Mouse (Mus musculus): Measurements from ENCODE around the gene Tenm4.

Gene Tenm4

DNA sequence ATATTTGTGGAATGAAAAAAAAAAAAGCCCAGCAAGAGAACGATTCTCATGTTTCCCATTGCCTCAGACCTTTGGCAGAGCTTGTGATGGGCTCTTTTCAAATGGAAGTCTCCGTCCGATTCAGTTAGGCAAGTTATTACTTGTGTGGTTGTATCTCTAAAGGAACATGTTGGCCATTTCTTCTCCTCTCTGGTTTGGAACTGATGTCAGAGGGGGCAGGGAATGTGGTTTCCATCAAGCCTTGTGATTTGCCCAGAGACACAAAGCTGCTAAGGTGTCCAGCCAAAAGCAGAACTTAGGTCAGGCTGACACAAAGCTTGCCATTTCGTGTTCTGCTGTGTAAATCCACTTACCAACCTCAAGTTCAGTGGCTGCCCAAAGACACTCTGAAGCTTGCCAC, 10.7 kb downstream of the Tenm4 start:
- in situ Hi-C loops (cut with MboI; ENCODE audit: low pct_unique_long_range_greater_than_20kb in 1 of 2, low sequenced_read_pairs in 2 of 2, unreplicated experiment in 1 of 2): no loop called here

DNA sequence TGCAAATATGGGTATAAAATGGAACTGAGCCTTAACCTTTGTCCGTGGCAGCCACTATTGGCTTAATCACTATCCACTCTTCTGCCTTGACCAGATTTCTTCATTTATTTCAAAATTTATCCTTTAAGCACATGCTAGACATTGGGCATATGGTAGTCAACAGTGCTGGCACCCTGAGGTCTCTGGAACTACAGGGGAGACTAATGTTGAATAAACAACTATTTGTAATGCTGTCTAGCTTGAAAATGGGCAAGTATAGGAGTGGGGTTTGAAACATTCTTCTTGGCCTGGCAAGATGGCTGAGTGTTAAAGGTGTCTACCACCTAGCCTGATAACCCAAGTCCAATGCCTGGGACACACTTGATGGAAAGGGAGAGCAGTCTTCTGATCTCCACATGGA, 12.1 kb downstream of the Tenm4 start:
- in situ Hi-C loops (cut with MboI; ENCODE audit: low pct_unique_long_range_greater_than_20kb in 1 of 2, low sequenced_read_pairs in 2 of 2, unreplicated experiment in 1 of 2): no loop called here

DNA sequence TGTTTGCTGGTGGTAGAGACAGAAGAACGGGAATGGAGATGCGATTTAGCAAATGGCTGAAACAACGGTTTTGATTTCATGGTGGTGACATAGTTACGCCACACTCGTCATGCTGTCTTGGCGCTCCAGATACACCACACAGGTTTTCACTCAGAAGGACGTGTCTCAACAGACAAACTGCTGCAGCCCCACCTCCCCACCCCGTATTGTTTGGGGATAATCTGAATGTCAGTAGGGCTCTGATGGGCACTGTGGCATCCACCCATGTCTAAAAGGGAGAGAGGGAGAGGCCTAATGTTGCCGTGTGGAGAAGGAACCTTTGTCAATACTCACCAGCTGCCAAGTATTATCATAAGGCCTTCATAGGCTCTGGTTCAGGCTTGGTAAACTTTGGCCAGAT, 14.4 kb downstream of the Tenm4 start:
- in situ Hi-C loops (cut with MboI; ENCODE audit: low pct_unique_long_range_greater_than_20kb in 1 of 2, low sequenced_read_pairs in 2 of 2, unreplicated experiment in 1 of 2): no loop called here

DNA sequence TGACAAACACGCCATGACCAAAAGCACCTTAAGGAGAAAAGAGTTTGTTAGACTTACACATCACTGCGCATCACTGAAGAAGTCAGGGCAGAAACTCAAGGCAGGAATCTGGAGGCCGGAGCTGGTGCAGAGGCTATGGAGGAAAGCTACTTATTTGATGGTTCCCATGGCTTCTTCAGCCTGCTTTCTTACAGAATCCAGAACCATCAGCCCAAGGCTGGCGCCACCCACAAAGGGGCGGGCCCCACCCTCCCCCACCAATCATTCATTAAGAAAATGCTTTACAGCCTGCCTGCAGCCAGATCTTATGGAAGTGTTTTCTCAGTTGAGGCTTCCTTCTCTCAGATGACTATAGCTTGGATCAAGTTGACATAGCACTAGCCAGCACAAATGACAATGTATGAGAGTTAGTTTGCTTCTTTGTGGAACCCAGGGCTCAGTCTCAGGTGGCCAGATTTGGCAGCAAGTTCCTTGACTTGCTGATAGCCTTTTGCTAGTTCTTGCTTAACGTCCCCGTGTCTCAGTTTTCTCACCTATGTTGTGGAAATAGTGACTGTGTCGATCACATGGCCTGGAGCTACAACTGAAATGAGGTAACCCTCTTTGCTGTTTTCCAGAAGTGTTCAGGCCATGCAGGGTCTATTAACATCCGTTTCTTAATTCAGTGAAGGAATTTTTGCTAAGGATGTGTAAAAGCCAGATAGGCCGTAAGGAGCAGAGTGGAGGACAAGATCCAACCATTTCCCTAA, 32.9 kb downstream of the Tenm4 start:
- in situ Hi-C loops (cut with MboI; ENCODE audit: low pct_unique_long_range_greater_than_20kb in 1 of 2, low sequenced_read_pairs in 2 of 2, unreplicated experiment in 1 of 2): no loop called here

DNA sequence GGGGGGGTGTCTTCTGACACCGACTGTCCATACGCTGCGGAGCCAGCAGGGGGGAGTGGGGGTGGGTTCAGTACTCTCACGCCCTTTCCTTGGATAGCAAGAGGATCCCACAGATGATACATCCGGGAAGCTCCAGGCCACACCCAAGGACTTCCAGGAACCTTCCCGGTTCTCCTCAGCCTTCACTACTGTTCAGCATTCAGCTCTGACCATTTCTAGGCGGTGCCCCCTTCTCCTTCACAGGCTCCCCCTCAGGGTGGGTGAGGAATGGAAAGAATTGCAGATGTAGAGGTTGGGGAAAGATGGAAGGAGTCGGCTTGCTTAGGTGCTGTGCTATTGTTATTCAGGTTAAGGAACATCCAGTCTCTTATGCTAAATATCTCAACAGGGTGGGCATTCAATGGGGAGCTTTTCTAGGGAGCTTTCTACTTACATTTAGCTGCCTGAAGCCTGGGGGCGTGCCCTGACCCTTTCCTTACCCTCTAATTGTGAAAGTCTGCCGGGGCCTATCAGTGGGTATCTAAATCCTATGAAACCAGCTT, 33.8 kb downstream of the Tenm4 start:
- in situ Hi-C loops (cut with MboI; ENCODE audit: low pct_unique_long_range_greater_than_20kb in 1 of 2, low sequenced_read_pairs in 2 of 2, unreplicated experiment in 1 of 2): no loop called here

DNA sequence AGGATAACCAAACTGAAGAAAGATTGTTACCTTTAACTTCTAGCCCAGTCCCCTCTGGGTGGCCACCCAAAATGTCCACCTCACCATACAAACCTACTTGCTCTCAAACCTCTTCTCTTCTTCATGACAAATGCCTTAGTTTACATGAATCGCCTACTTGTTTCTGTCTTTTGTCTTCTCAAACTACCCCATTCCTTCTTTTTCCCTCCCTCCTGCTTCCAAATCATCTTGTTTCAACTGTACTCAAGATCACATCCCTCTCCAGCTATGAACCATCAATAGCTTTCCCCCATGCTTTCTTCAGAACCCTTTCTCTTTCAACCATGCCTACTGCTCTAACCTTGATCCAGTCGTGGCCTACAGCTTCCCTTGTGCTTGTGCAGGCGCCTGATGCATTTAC, 36.0 kb downstream of the Tenm4 start:
- in situ Hi-C loops (cut with MboI; ENCODE audit: low pct_unique_long_range_greater_than_20kb in 1 of 2, low sequenced_read_pairs in 2 of 2, unreplicated experiment in 1 of 2): no loop called here

DNA sequence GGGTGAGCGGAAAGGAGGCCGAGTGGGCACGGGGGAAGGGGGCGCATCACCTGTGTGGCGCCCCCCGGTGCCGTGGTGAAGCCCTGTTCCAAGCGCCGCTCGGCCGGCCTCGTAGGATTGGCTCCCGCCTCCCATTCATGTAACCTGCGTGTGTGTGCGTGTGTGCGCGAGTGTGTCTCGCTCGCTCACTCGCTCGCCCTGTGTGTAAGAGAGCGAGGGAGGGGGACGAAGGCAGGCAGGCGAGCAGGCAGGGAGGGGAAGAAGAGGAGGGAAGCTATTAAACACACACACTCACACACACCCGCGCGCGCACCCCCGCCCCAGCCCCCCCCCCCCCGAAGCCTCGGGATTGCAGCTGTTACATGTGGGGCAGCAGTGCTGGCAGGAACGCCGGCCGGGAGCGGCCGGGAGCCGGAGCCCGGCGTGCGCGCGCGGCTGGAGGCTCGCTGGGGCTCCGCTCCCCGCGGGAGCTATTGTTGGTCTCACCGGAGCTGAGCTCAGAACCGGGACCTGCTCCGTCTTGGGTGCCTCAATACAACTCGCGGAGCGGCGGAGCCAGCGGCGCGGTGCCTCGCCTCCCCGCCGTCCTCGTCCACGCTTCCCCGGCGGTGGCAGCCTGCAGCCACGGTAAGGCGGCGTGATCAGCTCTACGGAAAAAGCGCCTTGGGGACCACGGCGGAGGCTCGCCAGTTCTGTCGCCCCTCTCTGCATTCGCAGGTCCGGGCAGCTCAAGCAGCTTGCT, 38.9 kb downstream of the Tenm4 start:
- in situ Hi-C loops (cut with MboI; ENCODE audit: low pct_unique_long_range_greater_than_20kb in 1 of 2, low sequenced_read_pairs in 2 of 2, unreplicated experiment in 1 of 2): no loop called here

DNA sequence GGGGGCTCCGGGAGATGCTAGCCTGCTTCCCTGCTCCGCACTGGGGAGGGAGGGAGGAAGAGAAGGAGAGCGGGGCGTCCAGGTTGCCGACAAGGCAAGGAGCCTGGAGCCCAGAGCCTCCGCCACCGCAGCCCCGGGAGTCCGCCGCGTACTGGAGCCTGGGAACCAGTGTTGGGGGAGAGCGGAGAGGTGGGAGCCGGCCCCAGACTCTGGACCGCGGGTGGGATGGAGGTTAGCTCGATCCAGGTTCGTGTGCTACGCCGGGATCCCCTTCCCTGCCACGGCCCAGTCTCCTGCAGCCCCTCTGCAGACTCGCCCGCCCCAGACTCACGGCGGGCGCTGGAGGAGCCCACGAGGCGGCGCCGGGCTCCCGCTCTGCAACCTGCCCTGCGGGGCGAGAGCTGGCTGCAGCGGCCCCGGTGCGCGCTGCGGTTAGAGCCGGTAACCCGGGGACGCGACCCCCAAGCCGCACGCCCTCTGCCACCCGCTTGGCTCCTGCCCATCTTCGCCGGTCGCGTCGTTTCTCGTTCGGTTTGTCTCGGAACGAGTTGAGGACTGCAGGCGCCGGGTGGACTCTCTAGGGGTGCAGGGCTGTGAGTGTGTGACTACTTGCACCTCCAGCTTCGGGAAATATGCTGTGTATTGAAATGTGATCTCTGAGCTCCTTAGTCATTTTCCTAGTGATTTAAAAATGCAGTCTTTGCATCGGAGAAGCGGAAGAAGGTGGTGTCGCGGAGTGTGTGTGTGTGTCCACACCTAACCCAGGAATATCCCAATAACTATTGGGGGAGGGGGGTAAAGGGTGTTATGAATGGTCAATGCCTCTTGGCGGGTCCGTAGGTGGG, 39.7 kb downstream of the Tenm4 start:
- in situ Hi-C loops (cut with MboI; ENCODE audit: low pct_unique_long_range_greater_than_20kb in 1 of 2, low sequenced_read_pairs in 2 of 2, unreplicated experiment in 1 of 2): no loop called here

DNA sequence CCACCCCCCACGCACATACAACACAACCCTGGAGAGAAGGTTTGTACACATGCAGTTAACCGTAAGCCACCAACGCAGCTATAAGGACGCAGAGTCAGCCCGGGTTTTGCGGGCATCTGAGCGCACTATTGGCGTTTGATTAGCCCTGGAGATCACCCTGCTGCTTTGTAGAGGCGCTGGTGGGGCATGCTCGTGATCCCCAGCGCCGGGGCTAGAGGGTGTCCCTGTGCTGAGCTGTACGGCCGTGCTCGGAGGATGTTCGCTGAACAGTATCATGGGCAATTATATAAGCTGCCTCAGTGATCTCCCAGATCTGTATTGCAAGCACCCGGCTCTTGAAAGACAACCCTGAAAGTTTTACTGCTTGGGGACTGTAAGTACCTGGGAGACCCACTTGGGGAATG, 40.6 kb downstream of the Tenm4 start:
- in situ Hi-C loops (cut with MboI; ENCODE audit: low pct_unique_long_range_greater_than_20kb in 1 of 2, low sequenced_read_pairs in 2 of 2, unreplicated experiment in 1 of 2): no loop called here

DNA sequence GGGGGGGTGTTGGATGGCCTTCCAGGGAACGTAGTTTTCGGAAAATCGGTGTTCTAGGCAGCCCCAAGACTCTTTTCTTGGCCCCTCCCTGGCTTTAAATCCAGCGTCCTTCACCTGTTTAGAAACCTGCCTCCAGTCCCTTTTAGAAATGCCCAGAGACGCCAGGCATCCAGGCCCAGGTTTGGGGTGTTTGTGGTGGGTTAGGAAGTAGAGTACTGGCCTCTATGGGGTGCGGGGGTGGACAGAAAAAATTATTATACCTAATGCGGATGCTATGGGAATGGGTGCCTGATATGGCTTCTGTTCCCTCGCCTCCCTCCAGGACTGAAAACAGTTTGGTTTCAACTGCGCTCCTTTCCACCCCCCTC, 41.2 kb downstream of the Tenm4 start:
- in situ Hi-C loops (cut with MboI; ENCODE audit: low pct_unique_long_range_greater_than_20kb in 1 of 2, low sequenced_read_pairs in 2 of 2, unreplicated experiment in 1 of 2): no loop called here

DNA sequence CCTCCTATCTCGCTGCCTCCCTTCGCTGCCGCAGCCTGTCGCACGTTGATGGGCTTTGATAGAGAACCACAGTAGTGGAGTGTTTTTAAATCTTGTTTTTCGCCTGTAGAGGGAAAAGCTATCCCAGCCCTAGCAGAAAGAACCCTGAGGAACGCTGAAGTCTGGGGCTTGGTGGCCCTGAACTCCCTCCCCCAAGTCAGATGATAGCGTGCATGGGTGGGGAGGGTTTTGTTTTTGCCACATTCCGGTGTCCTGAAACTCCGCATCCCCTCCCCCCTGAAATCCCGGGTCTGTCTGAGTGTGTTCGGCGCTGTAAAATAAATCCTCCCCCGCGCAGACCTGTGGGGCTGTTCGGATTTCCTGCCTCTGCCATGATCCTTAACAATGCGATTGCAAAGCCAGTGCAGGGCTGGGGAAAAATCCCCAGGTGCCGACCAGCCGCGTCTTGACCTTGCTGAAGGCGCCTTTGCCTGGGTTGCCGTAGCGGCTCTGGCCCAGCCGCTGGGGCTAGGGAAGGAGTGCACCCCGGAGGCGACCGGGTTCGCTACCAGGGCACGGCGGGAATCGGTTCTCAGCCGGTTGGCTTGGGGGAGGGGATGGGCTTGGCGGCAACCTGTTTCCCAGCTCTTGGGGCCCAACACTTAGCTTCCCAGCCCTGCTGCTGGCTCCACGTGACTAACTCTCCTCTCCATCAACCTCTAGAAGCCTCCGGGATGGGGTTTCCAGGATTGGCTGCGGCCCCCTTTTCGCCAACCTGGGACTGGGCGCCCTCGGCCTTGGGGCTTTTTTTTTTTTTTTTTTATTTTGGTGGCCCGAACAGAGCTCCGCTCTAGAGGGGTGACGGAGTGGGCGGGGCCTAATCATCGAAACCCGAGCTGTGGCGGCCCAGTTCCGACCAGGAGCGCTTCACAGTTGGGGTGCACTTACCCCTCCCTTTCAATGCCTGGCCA, 41.8 kb downstream of the Tenm4 start:
- in situ Hi-C loops (cut with MboI; ENCODE audit: low pct_unique_long_range_greater_than_20kb in 1 of 2, low sequenced_read_pairs in 2 of 2, unreplicated experiment in 1 of 2): no loop called here

DNA sequence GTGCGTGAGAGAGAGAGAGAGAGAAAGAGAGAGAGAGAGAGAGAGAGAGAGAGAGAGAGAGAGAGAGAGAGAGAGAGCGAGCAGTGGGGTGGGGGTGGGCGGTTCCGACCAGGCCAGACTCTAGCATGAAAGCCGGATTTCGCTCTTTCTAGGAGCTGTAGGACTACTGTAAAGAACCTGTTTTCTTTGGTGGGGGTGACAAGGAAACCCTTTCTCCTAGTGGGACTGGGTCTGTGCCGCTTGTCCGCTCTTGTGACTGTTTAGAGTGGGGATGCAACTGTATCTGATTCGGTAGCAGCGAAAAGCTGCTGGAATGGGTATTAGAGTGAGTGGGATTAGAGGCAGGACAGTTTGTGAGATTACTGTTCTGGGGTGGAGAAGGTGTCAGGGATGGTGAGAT, 42.7 kb downstream of the Tenm4 start:
- in situ Hi-C loops (cut with MboI; ENCODE audit: low pct_unique_long_range_greater_than_20kb in 1 of 2, low sequenced_read_pairs in 2 of 2, unreplicated experiment in 1 of 2): no loop called here

DNA sequence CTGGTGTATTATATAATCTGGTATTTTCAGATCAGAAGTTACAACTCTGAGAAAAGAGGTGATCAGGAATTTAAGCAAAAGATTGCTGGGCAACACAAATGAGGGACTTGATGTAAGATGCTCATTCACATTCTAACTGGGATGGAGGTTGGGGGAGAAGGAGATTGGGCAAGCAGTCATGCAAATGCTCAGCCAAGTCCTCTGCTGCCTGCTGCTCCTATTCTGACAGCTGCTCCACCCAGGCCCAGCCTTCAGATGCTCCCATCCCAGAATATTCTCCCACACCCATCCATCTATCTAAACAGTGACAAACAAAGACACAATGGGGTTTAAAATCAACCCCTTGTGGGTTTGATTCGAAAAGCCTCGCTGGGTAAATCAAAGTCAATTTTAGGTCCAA, 43.8 kb downstream of the Tenm4 start:
- in situ Hi-C loops (cut with MboI; ENCODE audit: low pct_unique_long_range_greater_than_20kb in 1 of 2, low sequenced_read_pairs in 2 of 2, unreplicated experiment in 1 of 2): no loop called here

DNA sequence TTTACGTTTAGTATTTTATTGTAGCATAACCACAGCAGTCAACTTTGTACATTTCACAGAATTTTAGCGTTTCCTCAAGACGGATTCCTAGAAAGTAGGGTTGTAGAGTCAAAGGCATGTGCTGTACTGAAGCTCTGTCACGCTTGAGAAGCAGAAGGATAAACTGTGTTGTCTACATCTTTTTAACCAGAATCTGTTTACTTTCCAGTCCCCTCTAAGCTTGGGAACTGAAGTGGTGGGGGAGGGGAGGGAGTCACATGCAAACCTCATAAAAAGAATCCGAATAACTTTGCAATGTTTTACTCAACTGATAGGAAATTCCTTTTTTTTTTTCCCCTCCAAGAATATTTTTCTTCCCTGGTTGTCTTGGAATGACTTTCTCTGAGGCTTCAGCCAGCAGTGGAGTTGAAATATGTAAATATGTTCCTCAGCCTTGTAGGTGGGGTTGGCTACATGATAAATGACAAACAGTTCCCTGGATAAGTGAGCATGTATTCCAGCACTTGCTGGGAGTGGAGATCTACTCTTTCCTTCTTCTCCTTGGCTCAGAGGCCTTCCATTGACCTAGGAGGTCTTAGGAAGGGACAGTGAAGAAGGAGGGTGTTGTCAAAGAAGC, 45.0 kb downstream of the Tenm4 start:
- in situ Hi-C loops (cut with MboI; ENCODE audit: low pct_unique_long_range_greater_than_20kb in 1 of 2, low sequenced_read_pairs in 2 of 2, unreplicated experiment in 1 of 2): no loop called here

DNA sequence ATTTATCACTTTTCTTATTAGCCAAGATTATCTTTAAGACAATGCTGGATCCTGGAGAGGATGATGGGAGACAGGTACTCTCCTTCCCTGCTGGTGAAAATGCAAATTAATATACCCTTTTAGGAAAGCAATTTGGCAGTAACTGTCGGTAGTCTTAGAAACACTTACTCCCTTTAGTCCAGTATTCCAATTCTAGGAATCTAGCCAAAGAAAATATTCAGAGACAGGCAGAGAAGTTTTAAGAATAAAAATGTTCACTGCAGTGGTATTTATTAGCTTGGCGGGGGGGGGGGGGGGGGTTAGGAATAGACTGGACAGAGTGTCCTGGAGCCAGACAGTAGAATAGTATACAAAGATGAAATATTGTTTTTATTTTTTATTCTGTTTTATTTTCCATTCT, 48.3 kb downstream of the Tenm4 start:
- in situ Hi-C loops (cut with MboI; ENCODE audit: low pct_unique_long_range_greater_than_20kb in 1 of 2, low sequenced_read_pairs in 2 of 2, unreplicated experiment in 1 of 2): no loop called here

DNA sequence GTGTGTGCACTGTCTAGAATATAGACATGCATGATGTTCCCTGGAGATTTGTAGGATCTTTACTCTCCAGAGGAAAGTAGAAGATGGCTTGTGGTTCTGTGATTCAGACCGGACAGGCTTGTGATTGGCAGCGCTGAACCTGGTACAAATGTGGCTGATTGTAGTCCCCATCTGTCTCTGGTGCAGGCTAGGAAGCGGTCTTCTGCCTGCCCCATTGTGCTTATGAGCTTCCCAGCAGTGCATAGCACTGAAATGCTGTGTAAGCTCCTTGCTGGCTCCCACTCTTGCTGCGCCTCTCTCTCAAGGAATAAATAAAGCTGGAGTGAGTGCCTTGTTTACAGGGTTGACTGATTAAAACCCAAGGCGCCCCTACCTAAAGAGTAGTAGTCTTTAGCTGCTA, 49.6 kb downstream of the Tenm4 start:
- in situ Hi-C loops (cut with MboI; ENCODE audit: low pct_unique_long_range_greater_than_20kb in 1 of 2, low sequenced_read_pairs in 2 of 2, unreplicated experiment in 1 of 2): no loop called here

DNA sequence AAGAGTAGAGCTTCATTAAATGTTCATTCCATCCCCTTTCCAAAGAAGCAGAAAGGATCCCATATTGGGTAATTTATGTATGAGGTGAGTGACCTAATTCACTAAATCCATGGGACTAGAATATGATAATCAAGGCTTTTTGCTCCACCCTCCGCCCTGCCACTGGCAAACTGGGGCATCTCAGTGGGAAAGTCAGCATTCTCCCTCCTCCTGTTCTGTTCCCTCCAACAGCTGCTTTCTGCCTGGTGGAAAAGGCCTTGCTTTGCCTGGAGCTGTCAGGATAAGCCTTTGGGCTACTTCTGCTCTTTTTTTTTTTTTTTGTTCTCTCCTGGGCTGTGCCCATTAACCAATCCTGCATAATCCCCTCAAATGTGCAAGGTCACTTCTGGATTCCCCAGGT, 51.5 kb downstream of the Tenm4 start:
- in situ Hi-C loops (cut with MboI; ENCODE audit: low pct_unique_long_range_greater_than_20kb in 1 of 2, low sequenced_read_pairs in 2 of 2, unreplicated experiment in 1 of 2): no loop called here

Measured in mouse embryonic stem cell (cell line).